Mouse (Mus musculus): ENCODE data around the gene Gpr153. TPM values are rescaled to one million over a fixed set of nuclear protein-coding genes. Genes with fewer than 3 reads are reported as not detected.

Gene Gpr153
- total and polyA plus RNA-seq, 3 experiments: 0.30 to 1.4 (median 0.70) TPM

- no peak for DNase-seq (ENCODE audit: extremely low read depth)
- Histone ChIP-seq H3K27ac (ENCODE audit: insufficient read depth, low read depth) (no peak overlapping the region), H3K4me1 (ENCODE audit: control insufficient read depth in 1 of 2, insufficient read depth in 2 of 2) (peaks cover 19 to 37% of the 10 kb centered on the region in 2 experiments), H3K27me3 (replicated peaks) (peaks cover 65% of the 10 kb centered on the region), H3K9me3 (replicated peaks; ENCODE audit: low read length) (peaks cover 3% of the 10 kb centered on the region), H3K36me3 (replicated peaks in 1 of 2; ENCODE audit: control insufficient read depth in 1 of 2, insufficient read depth in 1 of 2, low read length in 1 of 2) (peaks cover 0 to 3% of the 10 kb centered on the region in 2 experiments), H3K4me3 (replicated peaks in 1 of 3; ENCODE audit: low read depth in 2 of 3, low read length in 2 of 3, poor library complexity in 1 of 3) (no peak overlapping the region), H3K9ac (ENCODE audit: insufficient read depth, low read depth) (no peak overlapping the region), H3K4me2 (ENCODE audit: insufficient read depth, low read depth, poor library complexity, severe bottlenecking) (no peak overlapping the region), H3K79me2 (replicated peaks; ENCODE audit: control insufficient read depth, extremely low read depth, insufficient read depth, poor library complexity, severe bottlenecking) (no peaks in the 10 kb centered on the region)
- in situ Hi-C loops (cut with MboI; ENCODE audit: low pct_ligation_motif_present, low pct_unique_long_range_greater_than_20kb, low sequenced_read_pairs) (loop anchor here (25.0 kb wide), 1 partner anchor 1825 kb away; no protein-coding TSS in a partner anchor), dilution Hi-C loops (cut with MboI; ENCODE audit: extremely low pct_ligation_motif_present, extremely low pct_unique_long_range_greater_than_20kb, low sequenced_read_pairs) (no loop called here)
- TF ChIP-seq NRF1 (IDR thresholded peaks at IDR 0.05; ENCODE audit: low read depth, low read length): no peak
- TF ChIP-seq POLR2A (IDR thresholded peaks at IDR 0.05; ENCODE audit: low read depth, low read length): no peak
Measured at GRCm38 (mm10) chr4:152286887-152287286, 12.9 kb downstream of the Gpr153 start.

- dilution Hi-C loops (cut with MboI; ENCODE audit: extremely low pct_ligation_motif_present, extremely low pct_unique_long_range_greater_than_20kb, low sequenced_read_pairs): no loop called here
- H3K9ac ChIP-seq (ENCODE audit: insufficient read depth, low read depth): no peak overlapping the region
- no peak overlapping the region for H3K4me2 ChIP-seq (ENCODE audit: insufficient read depth, low read depth, poor library complexity, severe bottlenecking)
- peaks cover 66% of the 10 kb centered on the region for H3K27me3 ChIP-seq (replicated peaks)
- no peak overlapping the region for H3K4me3 ChIP-seq (replicated peaks in 1 of 3; ENCODE audit: low read depth in 2 of 3, low read length in 2 of 3, poor library complexity in 1 of 3)
- no peaks in the 10 kb centered on the region for H3K79me2 ChIP-seq (replicated peaks; ENCODE audit: control insufficient read depth, extremely low read depth, insufficient read depth, poor library complexity, severe bottlenecking)
- in situ Hi-C loops (cut with MboI; ENCODE audit: low pct_ligation_motif_present, low pct_unique_long_range_greater_than_20kb, low sequenced_read_pairs): loop anchor here (25.0 kb wide), 1 partner anchor 1825 kb away; no protein-coding TSS in a partner anchor
- H3K9me3 ChIP-seq (replicated peaks; ENCODE audit: low read length): peaks cover 3% of the 10 kb centered on the region
- H3K4me1 ChIP-seq (ENCODE audit: control insufficient read depth in 1 of 2, insufficient read depth in 2 of 2): peaks cover 18 to 38% of the 10 kb centered on the region in 2 experiments
- TF ChIP-seq ZMIZ1 (IDR thresholded peaks at IDR 0.05; ENCODE audit: low read depth, low read length) (no peak), IRF4 (IDR thresholded peaks at IDR 0.05; ENCODE audit: low read depth, low read length) (no peak), CTCF (conservative IDR thresholded peaks at IDR 0.05 in 1 of 2, IDR thresholded peaks at IDR 0.05 in 1 of 2; ENCODE audit: low read depth in 2 of 2, low read length in 2 of 2) (no peak), POLR2A (IDR thresholded peaks at IDR 0.05; ENCODE audit: low read depth, low read length) (no peak)
- no peak overlapping the region for H3K27ac ChIP-seq (ENCODE audit: insufficient read depth, low read depth)
- no peaks in the 10 kb centered on the region for H3K36me3 ChIP-seq (replicated peaks in 1 of 2; ENCODE audit: control insufficient read depth in 1 of 2, insufficient read depth in 1 of 2, low read length in 1 of 2)
- DNase-seq (ENCODE audit: extremely low read depth): no peak
Measured at GRCm38 (mm10) chr4:152287317-152288120, 13.5 kb downstream of the Gpr153 start.

GRCm38 (mm10) chr4:152288398-152288945, 14.4 kb downstream of the Gpr153 start:
- Histone ChIP-seq H3K4me1 (ENCODE audit: control insufficient read depth in 1 of 2, insufficient read depth in 2 of 2) (peaks cover 10 to 37% of the 10 kb centered on the region in 2 experiments), H3K79me2 (replicated peaks; ENCODE audit: control insufficient read depth, extremely low read depth, insufficient read depth, poor library complexity, severe bottlenecking) (no peaks in the 10 kb centered on the region), H3K36me3 (replicated peaks in 1 of 2; ENCODE audit: control insufficient read depth in 1 of 2, insufficient read depth in 1 of 2, low read length in 1 of 2) (no peaks in the 10 kb centered on the region), H3K9me3 (replicated peaks; ENCODE audit: low read length) (peaks cover under 1% of the 10 kb centered on the region), H3K27me3 (replicated peaks) (peaks cover 70% of the 10 kb centered on the region), H3K4me3 (replicated peaks in 1 of 3; ENCODE audit: low read depth in 2 of 3, low read length in 2 of 3, poor library complexity in 1 of 3) (no peak overlapping the region), H3K9ac (ENCODE audit: insufficient read depth, low read depth) (no peak overlapping the region), H3K27ac (ENCODE audit: insufficient read depth, low read depth) (no peak overlapping the region), H3K4me2 (ENCODE audit: insufficient read depth, low read depth, poor library complexity, severe bottlenecking) (no peak overlapping the region)
- in situ Hi-C loops (cut with MboI; ENCODE audit: low pct_ligation_motif_present, low pct_unique_long_range_greater_than_20kb, low sequenced_read_pairs): loop anchor here (25.0 kb wide), 1 partner anchor 1824 kb away; no protein-coding TSS in a partner anchor
- DNase-seq (ENCODE audit: extremely low read depth): no peak
- TF ChIP-seq MAX (IDR thresholded peaks at IDR 0.05; ENCODE audit: low read length) (no peak), CHD2 (IDR thresholded peaks at IDR 0.05; ENCODE audit: low read length) (no peak), ELF1 (IDR thresholded peaks at IDR 0.05; ENCODE audit: low read depth, low read length) (no peak), ZC3H11A (IDR thresholded peaks at IDR 0.05; ENCODE audit: low read depth, low read length) (no peak), SIN3A (IDR thresholded peaks at IDR 0.05; ENCODE audit: low read length) (no peak), UBTF (IDR thresholded peaks at IDR 0.05; ENCODE audit: low read depth, low read length) (no peak), EP300 (IDR thresholded peaks at IDR 0.05; ENCODE audit: low read length) (no peak), JUND (conservative IDR thresholded peaks at IDR 0.05; ENCODE audit: low read depth, low read length) (no peak), CTCF (conservative IDR thresholded peaks at IDR 0.05 in 1 of 2, IDR thresholded peaks at IDR 0.05 in 1 of 2; ENCODE audit: low read depth in 2 of 2, low read length in 2 of 2) (no peak), MAFK (IDR thresholded peaks at IDR 0.05; ENCODE audit: insufficient replicate concordance, low read length) (no peak), IRF4 (IDR thresholded peaks at IDR 0.05; ENCODE audit: low read depth, low read length) (no peak), USF2 (conservative IDR thresholded peaks at IDR 0.05; ENCODE audit: low read depth, low read length) (no peak)
- dilution Hi-C loops (cut with MboI; ENCODE audit: extremely low pct_ligation_motif_present, extremely low pct_unique_long_range_greater_than_20kb, low sequenced_read_pairs): no loop called here

All from CH12.LX (cell line).